Mouse (Mus musculus): ENCODE results near the gene Haus6.

Gene Haus6

GRCm38 (mm10) chr4:86574939-86575282 lies 36.9 kb downstream of the Haus6 start:
- DNase-seq, result no peak

GRCm38 (mm10) chr4:86561061-86561460 lies 50.8 kb downstream of the Haus6 start:
- no peak for DNase-seq

GRCm38 (mm10) chr4:86559006-86559405 lies 52.8 kb downstream of the Haus6 start:
- DNase-seq, result no peak

- DNase-seq, result no peak
Measured at GRCm38 (mm10) chr4:86558228-86558627, 53.6 kb downstream of the Haus6 start, which contains the start of gene Saxo1. Gene Saxo1, minus strand, starts transcription at chr4:86558328.

- DNase-seq, result no peak
Measured at GRCm38 (mm10) chr4:86557371-86557770, 54.5 kb downstream of the Haus6 start.

- DNase-seq, result no peak
Measured at GRCm38 (mm10) chr4:86555035-86555707, 56.7 kb downstream of the Haus6 start.

GRCm38 (mm10) chr4:86548332-86548731 lies 63.5 kb downstream of the Haus6 start:
- DNase-seq, result no peak

- DNase-seq, result peak; percentile 19
Measured at GRCm38 (mm10) chr4:86545615-86546014, 66.2 kb downstream of the Haus6 start.

GRCm38 (mm10) chr4:86543999-86544398 lies 67.9 kb downstream of the Haus6 start:
- DNase-seq, result no peak

- no peak for DNase-seq
Measured at GRCm38 (mm10) chr4:86541573-86541972, 70.3 kb downstream of the Haus6 start.

- no peak for DNase-seq
Measured at GRCm38 (mm10) chr4:86538936-86539335, 72.9 kb downstream of the Haus6 start.

- peak; percentile 47 for DNase-seq
Measured at GRCm38 (mm10) chr4:86537972-86538371, 73.9 kb downstream of the Haus6 start.

GRCm38 (mm10) chr4:86534091-86534481 lies 77.8 kb downstream of the Haus6 start:
- DNase-seq, result no peak

GRCm38 (mm10) chr4:86533406-86534090 lies 78.3 kb downstream of the Haus6 start:
- DNase-seq, result no peak

GRCm38 (mm10) chr4:86529161-86529560 lies 82.7 kb downstream of the Haus6 start:
- no peak for DNase-seq
